Mouse (Mus musculus): ENCODE measurements at regions not wholly inside any gene's neighbourhood (a gene's known extent, or its start where the extent isn't known, plus 50 kb on each side); places are given as distances from the start of the nearest gene placed in this dataset.

DNA sequence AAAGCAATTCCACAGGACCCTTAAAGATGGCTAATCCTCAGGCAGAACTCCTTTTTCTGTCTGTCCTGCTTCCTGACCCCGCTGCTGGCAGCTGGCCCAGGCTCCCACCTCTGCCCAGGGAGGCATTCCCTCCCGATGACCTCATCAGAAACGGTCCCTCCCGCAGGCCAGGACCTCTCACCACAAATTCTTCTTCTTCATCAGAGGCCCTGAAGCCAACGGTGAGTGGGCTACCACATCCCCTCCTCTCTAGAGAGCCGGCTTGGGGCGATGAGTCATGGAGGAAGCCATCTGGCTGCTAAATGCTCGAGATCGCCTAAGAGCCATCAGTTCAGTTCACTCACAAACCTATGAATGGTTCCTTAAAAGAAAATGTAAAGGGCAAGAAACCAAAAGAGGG, 56.7 kb upstream of the Tpm1 start:
- WGBS, result 36% methylated on average over 9 of the region's 9 CpGs
- no peak for ATAC-seq
- Histone ChIP-seq H3K4me3 (ENCODE audit: low read length) (no peak overlapping the region), H3K9me3 (ENCODE audit: control insufficient read depth, low read length) (no peaks in the 10 kb centered on the region), H3K36me3 (ENCODE audit: control insufficient read depth, insufficient read depth, low read length) (no peaks in the 10 kb centered on the region), H3K4me2 (ENCODE audit: low read length) (no peak overlapping the region), H3K9ac (ENCODE audit: low read depth, low read length) (no peak overlapping the region), H3K27ac (ENCODE audit: low read depth, low read length) (no peak overlapping the region), H3K4me1 (ENCODE audit: control insufficient read depth, insufficient read depth, low read depth, low read length) (no peaks in the 10 kb centered on the region; the same call in 1 of the 2 replicates), H3K27me3 (replicated peaks; ENCODE audit: control insufficient read depth, insufficient read depth, low read length) (no peaks in the 10 kb centered on the region)

DNA sequence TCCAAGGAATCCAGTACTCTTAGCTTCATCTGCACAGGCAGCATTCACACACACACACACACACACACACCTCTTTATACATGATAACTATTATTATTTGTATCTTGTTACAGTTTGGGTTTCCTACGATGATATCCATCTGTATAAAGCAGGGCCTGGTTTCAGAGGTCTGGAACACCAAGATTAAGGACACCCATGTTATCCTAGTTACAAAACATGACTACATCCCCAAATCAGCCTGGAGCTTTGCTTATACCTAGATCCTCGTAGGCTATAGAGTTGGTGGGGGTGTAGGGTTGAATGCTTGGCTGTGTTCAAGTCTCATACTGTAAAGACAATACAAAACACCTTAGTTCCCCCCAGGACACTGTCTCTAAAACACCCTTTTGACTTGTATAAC, 56.0 kb upstream of the Tpm1 start:
- H3K9ac ChIP-seq (ENCODE audit: low read depth, low read length), result no peak overlapping the region
- 84% methylated on average over 2 of the region's 2 CpGs for WGBS
- no peak for ATAC-seq

DNA sequence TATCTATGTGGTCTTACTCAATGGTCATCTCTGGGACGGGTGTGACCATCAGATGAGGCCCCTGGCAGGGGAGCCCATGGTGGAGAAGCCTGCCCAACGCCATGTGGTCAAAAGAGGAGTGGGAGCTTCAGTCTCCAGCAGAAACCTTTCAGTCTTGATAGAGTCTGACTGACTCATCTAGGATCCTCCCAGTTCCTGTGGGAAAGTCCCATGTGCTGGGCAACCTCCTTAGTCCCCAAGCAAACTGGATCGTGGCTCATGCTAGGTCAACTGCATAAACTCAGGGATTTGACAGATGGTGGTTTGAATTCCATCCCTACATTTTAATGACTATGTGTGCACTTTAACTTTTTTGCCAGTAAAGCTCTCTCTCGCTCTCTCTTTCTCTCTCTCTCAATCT, 55.4 kb upstream of the Tpm1 start:
- Histone ChIP-seq H3K27me3 (replicated peaks; ENCODE audit: control insufficient read depth, insufficient read depth, low read length) (no peaks in the 10 kb centered on the region), H3K27ac (ENCODE audit: low read depth, low read length) (no peak overlapping the region), H3K36me3 (ENCODE audit: control insufficient read depth, insufficient read depth, low read length) (no peaks in the 10 kb centered on the region), H3K9me3 (ENCODE audit: control insufficient read depth, low read length) (no peaks in the 10 kb centered on the region), H3K4me1 (ENCODE audit: control insufficient read depth, insufficient read depth, low read depth, low read length) (no peaks in the 10 kb centered on the region; the same call in 1 of the 2 replicates), H3K9ac (ENCODE audit: low read depth, low read length) (no peak overlapping the region), H3K4me2 (ENCODE audit: low read length) (no peak overlapping the region), H3K4me3 (ENCODE audit: low read length) (no peak overlapping the region)
- 78% methylated on average over 4 of the region's 4 CpGs for WGBS
- ATAC-seq, result no peak

More for the DNA sequence above, 56.0 kb upstream of the Tpm1 start:
- Histone ChIP-seq H3K9me3 (ENCODE audit: control insufficient read depth, low read length) (no peaks in the 10 kb centered on the region), H3K27ac (ENCODE audit: low read depth, low read length) (no peak overlapping the region), H3K27me3 (replicated peaks; ENCODE audit: control insufficient read depth, insufficient read depth, low read length) (no peaks in the 10 kb centered on the region), H3K36me3 (ENCODE audit: control insufficient read depth, insufficient read depth, low read length) (no peaks in the 10 kb centered on the region), H3K4me2 (ENCODE audit: low read length) (no peak overlapping the region), H3K4me3 (ENCODE audit: low read length) (no peak overlapping the region), H3K4me1 (ENCODE audit: control insufficient read depth, insufficient read depth, low read depth, low read length) (no peaks in the 10 kb centered on the region; the same call in 1 of the 2 replicates)

GRCm38 (mm10) chr9:67102578-67102977, 53.4 kb upstream of the Tpm1 start:
- no peak overlapping the region for H3K4me2 ChIP-seq (ENCODE audit: low read length)
- H3K4me3 ChIP-seq (ENCODE audit: low read length), result no peak overlapping the region
- no peaks in the 10 kb centered on the region for H3K9me3 ChIP-seq (ENCODE audit: control insufficient read depth, low read length)
- ATAC-seq, result no peak
- H3K36me3 ChIP-seq (ENCODE audit: control insufficient read depth, insufficient read depth, low read length), result no peaks in the 10 kb centered on the region
- H3K27ac ChIP-seq (ENCODE audit: low read depth, low read length), result no peak overlapping the region
- H3K9ac ChIP-seq (ENCODE audit: low read depth, low read length), result no peak overlapping the region
- WGBS, result 52% methylated on average over 6 of the region's 6 CpGs
- H3K4me1 ChIP-seq (ENCODE audit: control insufficient read depth, insufficient read depth, low read depth, low read length), result no peaks in the 10 kb centered on the region; the same call in 1 of the 2 replicates
- no peaks in the 10 kb centered on the region for H3K27me3 ChIP-seq (replicated peaks; ENCODE audit: control insufficient read depth, insufficient read depth, low read length)

- Histone ChIP-seq H3K4me3 (ENCODE audit: low read length) (no peak overlapping the region), H3K36me3 (ENCODE audit: control insufficient read depth, insufficient read depth, low read length) (no peaks in the 10 kb centered on the region), H3K9me3 (ENCODE audit: control insufficient read depth, low read length) (no peaks in the 10 kb centered on the region), H3K27ac (ENCODE audit: low read depth, low read length) (no peak overlapping the region), H3K9ac (ENCODE audit: low read depth, low read length) (no peak overlapping the region), H3K27me3 (replicated peaks; ENCODE audit: control insufficient read depth, insufficient read depth, low read length) (no peaks in the 10 kb centered on the region), H3K4me2 (ENCODE audit: low read length) (no peak overlapping the region), H3K4me1 (ENCODE audit: control insufficient read depth, insufficient read depth, low read depth, low read length) (no peaks in the 10 kb centered on the region; the same call in 1 of the 2 replicates)
- WGBS, result 64% methylated on average over 6 of the region's 6 CpGs
- no peak for ATAC-seq
These were observed 50.3 kb upstream of the Tpm1 start for GRCm38 (mm10) chr9:67099471-67099870.
